Mouse (Mus musculus) stomach, embryonic 14.5 days (tissue): ENCODE data around the gene Sh2d5. TPM values are rescaled to one million over a fixed set of nuclear protein-coding genes. Genes with fewer than 3 reads are reported as not detected.

Experiments
- ATAC-seq: fragments of 200-750 bp; cut with Nextera tagmentation; 2 replicates; pipeline ENCODE4 v1.8.0; 2017; ENCODE audit warnings: low read depth, moderate TSS enrichment; ENCODE audit not compliant: insufficient number of reproducible peaks, insufficient read depth, low FRiP score
- H3K27ac ChIP-seq: fragments of 300-500 bp; sonication (generic); 2 replicates; pipeline ENCODE4 v1.5.1; 2014; ENCODE audit warnings: mild to moderate bottlenecking, low read length, moderate library complexity, mixed read lengths
- H3K27me3 ChIP-seq: fragments of 300-500 bp; sonication (generic); 2 replicates; pipeline ENCODE4 v1.6.1; 2014; ENCODE audit warnings: low read length, control low read depth, mixed read lengths; ENCODE audit not compliant: control insufficient read depth, insufficient read depth
- H3K36me3 ChIP-seq: fragments of 300-500 bp; sonication (generic); 2 replicates; pipeline ENCODE4 v1.6.1; 2014; ENCODE audit warnings: mild to moderate bottlenecking, control low read depth, low read length, moderate library complexity, mixed read lengths; ENCODE audit not compliant: control insufficient read depth, insufficient read depth
- H3K4me1 ChIP-seq: fragments of 300-500 bp; sonication (generic); 2 replicates; pipeline ENCODE4 v1.6.1; 2014; ENCODE audit warnings: low read length, control low read depth, mixed read lengths; ENCODE audit not compliant: control insufficient read depth, insufficient read depth
- H3K4me2 ChIP-seq: fragments of 300-500 bp; sonication (generic); replicated peaks from 2 replicates; pipeline ENCODE4 v1.6.1; 2014; ENCODE audit warnings: low read depth, low read length, control low read depth
- H3K4me3 ChIP-seq: fragments of 300-500 bp; sonication (generic); 2 replicates; pipeline ENCODE4 v1.5.1; 2014; ENCODE audit warnings: low read depth, low read length, control low read depth
- H3K9ac ChIP-seq: fragments of 300-500 bp; sonication (generic); replicated peaks from 2 replicates; pipeline ENCODE4 v1.6.1; 2014; ENCODE audit warnings: low read depth, mild to moderate bottlenecking, control low read depth, low read length, moderate library complexity, mixed read lengths
- H3K9me3 ChIP-seq: fragments of 300-500 bp; sonication (generic); 2 replicates; pipeline ENCODE4 v1.6.1; 2016; ENCODE audit warnings: low read depth, low read length, control low read depth; ENCODE audit not compliant: control insufficient read depth
- WGBS: fragments of 180-500 bp; shearing (Covaris S2); extraction: QIAGEN DNeasy Blood & Tissue Kit; methylation state at CpG from one replicate; pipeline ENCODE4 v1.1.7; 2014; 5-methylcytosine and 5-hydroxymethylcytosine counted together
- polyA plus RNA-seq: library from polyadenylated mRNA; unstranded; fragments of >200 nt; fragmentation: Nextera tagmentation; extraction: Ambion mirVana; gene quantifications from 2 replicates; pipeline ENCODE4 v1.2.1, GENCODE M21; 2014

Sh2d5 gene
- polyA plus RNA-seq, 1 experiment from 2014 or later = 0.41 TPM

- H3K4me1 ChIP-seq = no peaks in the 10 kb centered on the region
- WGBS = 65% methylated on average over 7 of the region's 7 CpGs
- no peak overlapping the region for H3K4me3 ChIP-seq
- no peaks in the 10 kb centered on the region for H3K36me3 ChIP-seq
- H3K9ac ChIP-seq = no peak overlapping the region
- H3K9me3 ChIP-seq = no peaks in the 10 kb centered on the region
- no peaks in the 10 kb centered on the region for H3K27me3 ChIP-seq
- H3K4me2 ChIP-seq = no peak overlapping the region
- ATAC-seq = no peak
- no peak overlapping the region for H3K27ac ChIP-seq
Observed at GRCm38 (mm10) chr4:138278346-138278745, 28.1 kb downstream of the Sh2d5 start.

GRCm38 (mm10) chr4:138282834-138283233, 32.6 kb downstream of the Sh2d5 start:
- ATAC-seq = no peak
- 21% methylated on average over 4 of the region's 4 CpGs for WGBS
- no peaks in the 10 kb centered on the region for H3K9me3 ChIP-seq

GRCm38 (mm10) chr4:138286411-138286810, 36.2 kb downstream of the Sh2d5 start:
- no peak for ATAC-seq
- Histone ChIP-seq H3K4me1 (no peaks in the 10 kb centered on the region), H3K36me3 (no peaks in the 10 kb centered on the region), H3K4me2 (no peak overlapping the region), H3K4me3 (no peak overlapping the region), H3K27me3 (no peaks in the 10 kb centered on the region), H3K9me3 (no peaks in the 10 kb centered on the region), H3K9ac (no peak overlapping the region), H3K27ac (no peak overlapping the region)
- 85% methylated on average over 12 of the region's 12 CpGs for whole genome bisulfite sequencing

More at GRCm38 (mm10) chr4:138282834-138283233, 32.6 kb downstream of the Sh2d5 start:
- H3K27me3 ChIP-seq = no peaks in the 10 kb centered on the region
- H3K4me2 ChIP-seq = no peak overlapping the region
- H3K4me1 ChIP-seq = no peaks in the 10 kb centered on the region
- no peak overlapping the region for H3K27ac ChIP-seq
- no peak overlapping the region for H3K9ac ChIP-seq
- H3K4me3 ChIP-seq = no peak overlapping the region
- H3K36me3 ChIP-seq = no peaks in the 10 kb centered on the region

- no peak overlapping the region for H3K27ac ChIP-seq
- H3K36me3 ChIP-seq = no peaks in the 10 kb centered on the region
- H3K4me3 ChIP-seq = no peak overlapping the region
- 84% methylated on average over 7 of the region's 7 CpGs for WGBS
- H3K9ac ChIP-seq = no peak overlapping the region
- no peaks in the 10 kb centered on the region for H3K27me3 ChIP-seq
- H3K4me1 ChIP-seq = no peaks in the 10 kb centered on the region
- no peak overlapping the region for H3K4me2 ChIP-seq
- ATAC-seq = no peak
- H3K9me3 ChIP-seq = no peaks in the 10 kb centered on the region
Observed at GRCm38 (mm10) chr4:138288691-138289090, 38.5 kb downstream of the Sh2d5 start.

GRCm38 (mm10) chr4:138292028-138292427, 41.8 kb downstream of the Sh2d5 start:
- H3K9me3 ChIP-seq = no peaks in the 10 kb centered on the region
- no peak for ATAC-seq
- no peaks in the 10 kb centered on the region for H3K27me3 ChIP-seq
- no peaks in the 10 kb centered on the region for H3K4me1 ChIP-seq
- H3K4me2 ChIP-seq = no peak overlapping the region
- no peak overlapping the region for H3K4me3 ChIP-seq
- WGBS = 87% methylated on average over 13 of the region's 13 CpGs
- H3K27ac ChIP-seq = no peak overlapping the region
- H3K36me3 ChIP-seq = no peaks in the 10 kb centered on the region
- H3K9ac ChIP-seq = no peak overlapping the region

- H3K27me3 ChIP-seq = no peaks in the 10 kb centered on the region
- no peak overlapping the region for H3K4me3 ChIP-seq
- H3K9ac ChIP-seq = no peak overlapping the region
- H3K4me2 ChIP-seq = no peak overlapping the region
- H3K4me1 ChIP-seq = no peaks in the 10 kb centered on the region
- H3K9me3 ChIP-seq = no peaks in the 10 kb centered on the region
- no peaks in the 10 kb centered on the region for H3K36me3 ChIP-seq
- ATAC-seq = 0 out of 2 replicates have a peak, but pooled peaks have one; percentile 54
- WGBS = 54% methylated on average over 18 of the region's 18 CpGs
- no peak overlapping the region for H3K27ac ChIP-seq
Observed at GRCm38 (mm10) chr4:138293261-138293948, 43.2 kb downstream of the Sh2d5 start.

GRCm38 (mm10) chr4:138293949-138294550, 43.8 kb downstream of the Sh2d5 start:
- WGBS = 87% methylated on average over 11 of the region's 14 CpGs
- no peak for ATAC-seq
- no peak overlapping the region for H3K9ac ChIP-seq
- H3K27ac ChIP-seq = no peak overlapping the region
- H3K9me3 ChIP-seq = no peaks in the 10 kb centered on the region
- no peak overlapping the region for H3K4me2 ChIP-seq
- no peaks in the 10 kb centered on the region for H3K27me3 ChIP-seq
- no peaks in the 10 kb centered on the region for H3K36me3 ChIP-seq
- no peaks in the 10 kb centered on the region for H3K4me1 ChIP-seq
- no peak overlapping the region for H3K4me3 ChIP-seq

GRCm38 (mm10) chr4:138301271-138301780, 51.1 kb downstream of the Sh2d5 start:
- Histone ChIP-seq H3K9ac (no peak overlapping the region), H3K36me3 (no peaks in the 10 kb centered on the region), H3K27ac (no peak overlapping the region), H3K4me1 (peaks cover 9% of the 10 kb centered on the region; the same call in 1 of the 2 replicates), H3K9me3 (no peaks in the 10 kb centered on the region), H3K4me2 (no peak overlapping the region), H3K4me3 (no peak overlapping the region), H3K27me3 (no peaks in the 10 kb centered on the region)
- ATAC-seq = no peak
- WGBS = 79% methylated on average over 10 of the region's 10 CpGs
